Mouse (Mus musculus): ENCODE measurements around the gene Ank2.

Ank2 gene

GRCm38 (mm10) chr3:127242234-127242810, 256.8 kb downstream of the Ank2 start:
- no peak for DNase-seq (ENCODE audit: low spot score in 2 of 2)

- DNase-seq (ENCODE audit: low spot score in 2 of 2) = no peak
These were observed 263.9 kb downstream of the Ank2 start for GRCm38 (mm10) chr3:127235271-127235670.

- DNase-seq (ENCODE audit: low spot score in 2 of 2) = peak; percentile 36 to 60
These were observed 273.1 kb downstream of the Ank2 start for GRCm38 (mm10) chr3:127225799-127226730.

- peak in 1 of 2 experiments; percentile 26 for DNase-seq (ENCODE audit: low spot score in 2 of 2)
These were observed 273.9 kb downstream of the Ank2 start for GRCm38 (mm10) chr3:127225167-127225798.

- DNase-seq (ENCODE audit: low spot score in 2 of 2) = no peak
These were observed 274.6 kb downstream of the Ank2 start for GRCm38 (mm10) chr3:127224315-127225166.

GRCm38 (mm10) chr3:127222086-127222485, 277.1 kb downstream of the Ank2 start:
- no peak for DNase-seq (ENCODE audit: low spot score in 2 of 2)

- no peak for DNase-seq (ENCODE audit: low spot score in 2 of 2)
These were observed 278.3 kb downstream of the Ank2 start for GRCm38 (mm10) chr3:127220859-127221258.

GRCm38 (mm10) chr3:127213534-127213933, 285.6 kb downstream of the Ank2 start:
- no peak for DNase-seq (ENCODE audit: low spot score in 2 of 2)

GRCm38 (mm10) chr3:127211119-127211518, 288.0 kb downstream of the Ank2 start:
- no peak for DNase-seq (ENCODE audit: low spot score in 2 of 2)

GRCm38 (mm10) chr3:127210552-127210951, 288.6 kb downstream of the Ank2 start:
- no peak for DNase-seq (ENCODE audit: low spot score in 2 of 2)

GRCm38 (mm10) chr3:127208871-127209270, 290.3 kb downstream of the Ank2 start:
- DNase-seq (ENCODE audit: low spot score in 2 of 2) = no peak

GRCm38 (mm10) chr3:127205883-127206434, 293.2 kb downstream of the Ank2 start:
- DNase-seq (ENCODE audit: low spot score in 2 of 2) = no peak

- DNase-seq (ENCODE audit: low spot score in 2 of 2) = no peak
These were observed 296.6 kb downstream of the Ank2 start for GRCm38 (mm10) chr3:127202484-127203115.

GRCm38 (mm10) chr3:127200789-127201188, 298.4 kb downstream of the Ank2 start:
- no peak for DNase-seq (ENCODE audit: low spot score in 2 of 2)

GRCm38 (mm10) chr3:127199112-127199665, 300.0 kb downstream of the Ank2 start:
- no peak for DNase-seq (ENCODE audit: low spot score in 2 of 2)

- no peak for DNase-seq (ENCODE audit: low spot score in 2 of 2)
These were observed 300.5 kb downstream of the Ank2 start for GRCm38 (mm10) chr3:127198656-127199055.

- no peak for DNase-seq (ENCODE audit: low spot score in 2 of 2)
These were observed 310.4 kb downstream of the Ank2 start for GRCm38 (mm10) chr3:127188789-127189128.

GRCm38 (mm10) chr3:127188086-127188788, 310.9 kb downstream of the Ank2 start:
- no peak for DNase-seq (ENCODE audit: low spot score in 2 of 2)

- no peak for DNase-seq (ENCODE audit: low spot score in 2 of 2)
These were observed 312.1 kb downstream of the Ank2 start for GRCm38 (mm10) chr3:127187081-127187480.

GRCm38 (mm10) chr3:127186239-127186638, 312.9 kb downstream of the Ank2 start:
- no peak for DNase-seq (ENCODE audit: low spot score in 2 of 2)
